Mouse (Mus musculus) CH12.LX (cell line): ENCODE data around the gene Zfp867. TPM values are rescaled to one million over a fixed set of nuclear protein-coding genes. Genes with fewer than 3 reads are reported as not detected.

Experiments used
- DNase-seq: peaks from one replicate; pipeline ENCODE4 v3.0.0-alpha.2; 2013; ENCODE audit errors: extremely low read depth
- H3K27ac ChIP-seq: 2 replicates; pipeline ENCODE4 v1.5.1; 2012; ENCODE audit warnings: low read depth, mild to moderate bottlenecking, control low read depth, moderate library complexity; ENCODE audit not compliant: insufficient read depth
- H3K27me3 ChIP-seq: replicated peaks from 2 replicates; pipeline ENCODE3; 2012; ENCODE audit warnings: inconsistent platforms
- H3K36me3 ChIP-seq, 2 experiments: replicated peaks in 1 of 2; 2 replicates each; pipeline versions ENCODE3 to v1.6.1; 2012; ENCODE audit warnings: inconsistent platforms in 1 of 2, low read length in 1 of 2, mild to moderate bottlenecking in 1 of 2, mixed read lengths in 1 of 2, moderate library complexity in 1 of 2; ENCODE audit not compliant: control insufficient read depth in 1 of 2, insufficient read depth in 1 of 2
- H3K4me1 ChIP-seq, 2 experiments: 2 replicates each; pipeline ENCODE4 v1.6.1; 2012; ENCODE audit warnings: inconsistent platforms in 1 of 2, moderate library complexity in 1 of 2; ENCODE audit not compliant: insufficient read depth in 2 of 2, control insufficient read depth in 1 of 2
- H3K4me2 ChIP-seq: 2 replicates; pipeline ENCODE4 v1.6.1; 2012; ENCODE audit warnings: low read depth, mild to moderate bottlenecking, control low read depth; ENCODE audit not compliant: poor library complexity, insufficient read depth, severe bottlenecking
- H3K4me3 ChIP-seq, 3 experiments: fragments of 150-350 bp in 1 of 3; sonication (generic) in 1 of 3; replicated peaks in 1 of 3; 2 replicates each; pipeline versions ENCODE3 to v1.5.1; 2011 to 2012; ENCODE audit warnings: low read depth in 2 of 3, low read length in 2 of 3, mild to moderate bottlenecking in 2 of 3, moderate library complexity in 2 of 3, control low read depth in 1 of 3, improper control_type of control experiment in 1 of 3, inconsistent platforms in 1 of 3, mixed read lengths in 1 of 3; ENCODE audit not compliant: poor library complexity in 1 of 3
- H3K79me2 ChIP-seq: replicated peaks from 2 replicates; pipeline ENCODE4 v1.6.1; 2012; ENCODE audit warnings: mild to moderate bottlenecking, moderate library complexity; ENCODE audit not compliant: control insufficient read depth, poor library complexity, insufficient read depth, severe bottlenecking; ENCODE audit errors: extremely low read depth
- H3K9ac ChIP-seq: 2 replicates; pipeline ENCODE4 v1.6.1; 2012; ENCODE audit warnings: low read depth, mild to moderate bottlenecking, control low read depth, moderate library complexity; ENCODE audit not compliant: insufficient read depth
- H3K9me3 ChIP-seq: replicated peaks from 2 replicates; pipeline ENCODE3; 2012; ENCODE audit warnings: low read length, inconsistent platforms, mixed read lengths
- CHD1 ChIP-seq: IDR thresholded peaks from 2 replicates; pipeline ENCODE4 v1.6.1; 2012; ENCODE audit warnings: low read depth, low read length, improper control_type of control experiment, inconsistent platforms
- CHD2 ChIP-seq: IDR thresholded peaks from 2 replicates; pipeline ENCODE4 v1.6.1; 2011; ENCODE audit warnings: low read length, improper control_type of control experiment
- CTCF ChIP-seq, 2 experiments: IDR thresholded peaks in 1 of 2; conservative IDR thresholded peaks in 1 of 2; 2 replicates each; pipeline ENCODE4 v1.5.1; 2011 to 2012; ENCODE audit warnings: low read depth in 2 of 2, low read length in 2 of 2, improper control_type of control experiment in 1 of 2, inconsistent platforms in 1 of 2, mild to moderate bottlenecking in 1 of 2, moderate library complexity in 1 of 2
- ELF1 ChIP-seq: IDR thresholded peaks from 2 replicates; pipeline ENCODE4 v1.6.1; 2014; ENCODE audit warnings: low read depth, mild to moderate bottlenecking, inconsistent platforms, low read length, improper control_type of control experiment
- ETS1 ChIP-seq: conservative IDR thresholded peaks from 2 replicates; pipeline ENCODE4 v1.6.1; 2012; ENCODE audit warnings: low read depth, mild to moderate bottlenecking, inconsistent platforms, low read length, improper control_type of control experiment, moderate library complexity
- HCFC1 ChIP-seq: IDR thresholded peaks from 2 replicates; pipeline ENCODE4 v1.6.1; 2012; ENCODE audit warnings: low read depth, mild to moderate bottlenecking, inconsistent platforms, low read length, improper control_type of control experiment
- IRF4 ChIP-seq: IDR thresholded peaks from 2 replicates; pipeline ENCODE4 v1.6.1; 2014; ENCODE audit warnings: low read depth, mild to moderate bottlenecking, inconsistent platforms, low read length, improper control_type of control experiment
- JUN ChIP-seq: IDR thresholded peaks from 2 replicates; pipeline ENCODE4 v1.6.1; 2011; ENCODE audit warnings: low read depth, mild to moderate bottlenecking, low read length, improper control_type of control experiment, moderate library complexity; ENCODE audit not compliant: insufficient read depth
- KAT2A ChIP-seq: IDR thresholded peaks from 2 replicates; pipeline ENCODE4 v1.6.1; 2012; ENCODE audit warnings: low read length, improper control_type of control experiment, inconsistent platforms; ENCODE audit not compliant: insufficient replicate concordance
- MAX ChIP-seq: IDR thresholded peaks from 2 replicates; pipeline ENCODE4 v1.6.1; 2011; ENCODE audit warnings: low read length, improper control_type of control experiment
- MAZ ChIP-seq: IDR thresholded peaks from 2 replicates; pipeline ENCODE4 v1.6.1; 2012; ENCODE audit warnings: low read depth, mild to moderate bottlenecking, inconsistent platforms, low read length, improper control_type of control experiment, moderate library complexity
- MEF2A ChIP-seq: IDR thresholded peaks from 2 replicates; pipeline ENCODE4 v1.6.1; 2014; ENCODE audit warnings: low read depth, mild to moderate bottlenecking, inconsistent platforms, low read length, improper control_type of control experiment, borderline replicate concordance
- MXI1 ChIP-seq: IDR thresholded peaks from 2 replicates; pipeline ENCODE4 v1.6.1; 2011; ENCODE audit warnings: mild to moderate bottlenecking, low read depth, low read length, improper control_type of control experiment
- MYC ChIP-seq: IDR thresholded peaks from 2 replicates; pipeline ENCODE4 v1.6.1; 2011; ENCODE audit warnings: low read depth, mild to moderate bottlenecking, improper control_type of control experiment, low read length
- NELFE ChIP-seq: IDR thresholded peaks from 2 replicates; pipeline ENCODE4 v1.6.1; 2011; ENCODE audit warnings: low read depth, low read length, improper control_type of control experiment
- PAX5 ChIP-seq: IDR thresholded peaks from 2 replicates; pipeline ENCODE4 v1.6.1; 2012; ENCODE audit warnings: low read length, inconsistent platforms, mixed read lengths
- POLR2A ChIP-seq: IDR thresholded peaks from 2 replicates; pipeline ENCODE4 v1.6.1; 2011; ENCODE audit warnings: low read depth, mild to moderate bottlenecking, improper control_type of control experiment, low read length
- SIN3A ChIP-seq: IDR thresholded peaks from 2 replicates; pipeline ENCODE4 v1.6.1; 2012; ENCODE audit warnings: low read length, improper control_type of control experiment, inconsistent platforms
- UBTF ChIP-seq: IDR thresholded peaks from 2 replicates; pipeline ENCODE4 v1.6.1; 2012; ENCODE audit warnings: low read depth, mild to moderate bottlenecking, inconsistent platforms, low read length, improper control_type of control experiment, moderate library complexity
- USF1 ChIP-seq: IDR thresholded peaks from 2 replicates; pipeline ENCODE4 v1.6.1; 2014; ENCODE audit warnings: low read depth, mild to moderate bottlenecking, inconsistent platforms, low read length, improper control_type of control experiment
- ZMIZ1 ChIP-seq: IDR thresholded peaks from 2 replicates; pipeline ENCODE4 v1.6.1; 2012; ENCODE audit warnings: low read depth, mild to moderate bottlenecking, inconsistent platforms, low read length, improper control_type of control experiment
- ZNF384 ChIP-seq: IDR thresholded peaks from 2 replicates; pipeline ENCODE4 v1.6.1; 2012; ENCODE audit warnings: low read depth, low read length, improper control_type of control experiment, inconsistent platforms
- dilution Hi-C: fragments of 300-500 bp; cut with MboI; formaldehyde crosslinking; loops from 2 replicates; pipeline ENCODE4 v1.14.3; 2020; ENCODE audit warnings: low sequenced_read_pairs; ENCODE audit not compliant: extremely low pct_unique_long_range_greater_than_20kb, extremely low pct_ligation_motif_present
- in situ Hi-C: fragments of 300-500 bp; cut with MboI; formaldehyde crosslinking; loops from 3 replicates; pipeline ENCODE4 v1.14.3; 2019; ENCODE audit warnings: low sequenced_read_pairs, low pct_ligation_motif_present, low pct_unique_long_range_greater_than_20kb, mixed read lengths
- polyA plus RNA-seq: library from polyadenylated mRNA; unstranded; fragments of >175 nt; gene quantifications from 2 replicates; pipeline ENCODE4 v1.2.1, GENCODE M21; 2012; ENCODE audit warnings: low read depth; ENCODE audit not compliant: insufficient read length
- total RNA-seq, 2 experiments: library from RNA; depleted of rRNA; stranded (reverse); fragments of 300-350 nt in 1 of 2; fragments of >200 nt in 1 of 2; gene quantifications; 2 replicates each; pipeline ENCODE4 v1.2.3; 2012 to 2014

The Zfp867 gene
- total and polyA plus RNA-seq, 3 experiments = 4.6 to 7.1 (median 4.9) TPM

DNA sequence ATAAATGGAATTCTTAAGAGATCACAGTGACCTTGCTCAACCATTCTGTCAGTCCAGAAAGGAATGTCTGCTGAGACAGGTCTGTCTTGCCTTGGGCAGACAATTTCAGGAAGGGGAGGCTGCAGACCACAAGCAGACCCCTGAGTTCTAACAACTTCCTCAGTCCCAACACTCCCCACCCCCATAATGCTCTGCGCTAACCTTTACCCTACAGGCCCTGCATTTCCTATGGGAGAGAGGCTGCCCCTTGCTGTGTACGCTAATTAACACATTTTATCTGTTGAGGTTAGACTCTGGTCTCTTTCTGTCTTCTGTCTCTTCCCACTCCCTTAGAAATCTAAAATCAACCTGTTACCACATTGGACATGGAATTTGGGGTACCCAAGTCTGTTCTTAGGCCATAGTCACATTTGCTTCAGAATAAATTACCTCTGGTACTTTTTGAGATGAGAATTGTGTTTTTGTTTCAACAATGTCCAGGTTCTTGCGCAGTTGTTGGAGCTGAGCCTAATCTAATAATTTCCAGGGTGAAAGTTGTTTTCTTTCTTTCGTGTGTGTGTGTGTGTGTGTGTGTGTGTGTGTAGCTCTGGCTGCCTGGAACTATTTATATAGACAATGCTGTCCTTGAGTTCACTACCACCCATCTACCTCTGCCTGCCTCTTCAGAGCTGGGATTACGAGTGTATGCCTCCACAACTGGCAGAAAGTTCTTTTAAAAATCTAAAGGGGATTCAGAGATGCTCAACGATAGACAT is 47.6 kb upstream of the Zfp867 start:
- H3K36me3 ChIP-seq = no peaks in the 10 kb centered on the region
- no peak overlapping the region for H3K4me3 ChIP-seq
- no peak for DNase-seq
- no peak overlapping the region for H3K27ac ChIP-seq
- H3K9ac ChIP-seq = no peak overlapping the region
- TF ChIP-seq ZMIZ1 = no peak
- TF ChIP-seq MEF2A = no peak
- TF ChIP-seq ZNF384 = no peak
- TF ChIP-seq MYC = no peak
- no peak for TF ChIP-seq KAT2A
- no peak for TF ChIP-seq MAZ
- no peak for TF ChIP-seq POLR2A
- no peak for TF ChIP-seq SIN3A
- in situ Hi-C loops = loop anchor here (10.0 kb wide), 1 partner anchor 235 kb away; no protein-coding TSS in a partner anchor
- H3K9me3 ChIP-seq = peaks cover 4% of the 10 kb centered on the region
- H3K4me2 ChIP-seq = no peak overlapping the region
- H3K79me2 ChIP-seq = no peaks in the 10 kb centered on the region
- H3K4me1 ChIP-seq = peaks cover 0 to 2% of the 10 kb centered on the region in 2 experiments; a peak in 2 of 4 replicates
- peaks cover 4% of the 10 kb centered on the region for H3K27me3 ChIP-seq
- dilution Hi-C loops = no loop called here

DNA sequence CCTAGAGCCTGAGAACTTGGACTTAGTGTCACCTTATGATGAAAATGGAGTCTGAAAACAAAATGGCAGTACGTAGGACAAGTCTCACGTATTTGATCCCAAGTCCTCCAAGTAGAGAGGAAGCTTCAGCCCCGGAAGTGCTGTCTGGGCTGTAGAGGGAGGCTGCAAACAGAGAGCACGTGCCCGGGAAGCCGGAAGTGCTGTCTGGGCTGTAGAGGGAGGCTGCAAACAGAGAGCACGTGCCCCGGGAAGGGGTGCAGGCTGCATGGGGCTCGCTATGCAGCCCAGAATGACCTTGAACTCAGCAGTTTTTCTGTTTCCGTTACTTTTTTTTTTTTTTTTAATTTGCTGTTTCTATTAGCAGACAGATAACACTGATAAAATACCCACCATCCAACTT is 46.0 kb upstream of the Zfp867 start:
- Histone ChIP-seq H3K27me3 (peaks cover 4% of the 10 kb centered on the region), H3K27ac (no peak overlapping the region), H3K79me2 (no peaks in the 10 kb centered on the region), H3K4me3 (no peak overlapping the region), H3K4me1 (no peaks in the 10 kb centered on the region)
- in situ Hi-C loops = no loop called here
- TF ChIP-seq CHD1 (no peak), MAX (no peak), NELFE (no peak), CHD2 (no peak), MEF2A (no peak), IRF4 (no peak), KAT2A (no peak), USF1 (no peak), MXI1 (no peak), UBTF (no peak), JUN (no peak), PAX5 (no peak), ELF1 (no peak), HCFC1 (no peak), ETS1 (no peak), MYC (no peak), CTCF (conservative IDR thresholded peaks at IDR 0.05 in 1 of 2, IDR thresholded peaks at IDR 0.05 in 1 of 2; ENCODE audit: low read depth in 2 of 2, low read length in 2 of 2) (no peak)
- TF ChIP-seq, all 38 proteins: peak for 0
- Histone ChIP-seq H3K9ac (no peak overlapping the region), H3K4me2 (no peak overlapping the region), H3K9me3 (no peaks in the 10 kb centered on the region), H3K36me3 (no peaks in the 10 kb centered on the region)
- DNase-seq = no peak
- dilution Hi-C loops = no loop called here
